Mouse (Mus musculus) bone marrow macrophage, adult 2 months (primary cell): ENCODE data around the gene Kif1b. TPM values are rescaled to one million over a fixed set of nuclear protein-coding genes. Genes with fewer than 3 reads are reported as not detected.

Experiments used
- H3K27ac ChIP-seq: 2 replicates; pipeline ENCODE4 v1.5.1; 2012; ENCODE audit warnings: low read depth, low read length; ENCODE audit not compliant: insufficient read depth
- H3K4me1 ChIP-seq: 2 replicates; pipeline ENCODE4 v1.6.1; 2012; ENCODE audit warnings: low read length; ENCODE audit not compliant: control insufficient read depth, insufficient read depth
- H3K4me3 ChIP-seq: 2 replicates; pipeline ENCODE4 v1.5.1; 2012; ENCODE audit warnings: mild to moderate bottlenecking, low read length, moderate library complexity; ENCODE audit not compliant: insufficient read depth
- CTCF ChIP-seq: IDR thresholded peaks from 2 replicates; pipeline ENCODE4 v1.5.1; 2012; ENCODE audit warnings: low read depth, mild to moderate bottlenecking, low read length, moderate library complexity
- POLR2A ChIP-seq: IDR thresholded peaks from 2 replicates; pipeline ENCODE4 v1.6.1; 2012; ENCODE audit warnings: mild to moderate bottlenecking, low read depth, low read length, borderline replicate concordance
- polyA plus RNA-seq: library from polyadenylated mRNA; stranded (reverse); fragments of >200 nt; gene quantifications from 2 replicates; pipeline ENCODE4 v1.2.4, GENCODE M21; 2012; ENCODE audit not compliant: missing spikeins, insufficient read depth, insufficient read length

Kif1b gene
- polyA plus RNA-seq, 1 experiment, result 26.4 TPM

DNA sequence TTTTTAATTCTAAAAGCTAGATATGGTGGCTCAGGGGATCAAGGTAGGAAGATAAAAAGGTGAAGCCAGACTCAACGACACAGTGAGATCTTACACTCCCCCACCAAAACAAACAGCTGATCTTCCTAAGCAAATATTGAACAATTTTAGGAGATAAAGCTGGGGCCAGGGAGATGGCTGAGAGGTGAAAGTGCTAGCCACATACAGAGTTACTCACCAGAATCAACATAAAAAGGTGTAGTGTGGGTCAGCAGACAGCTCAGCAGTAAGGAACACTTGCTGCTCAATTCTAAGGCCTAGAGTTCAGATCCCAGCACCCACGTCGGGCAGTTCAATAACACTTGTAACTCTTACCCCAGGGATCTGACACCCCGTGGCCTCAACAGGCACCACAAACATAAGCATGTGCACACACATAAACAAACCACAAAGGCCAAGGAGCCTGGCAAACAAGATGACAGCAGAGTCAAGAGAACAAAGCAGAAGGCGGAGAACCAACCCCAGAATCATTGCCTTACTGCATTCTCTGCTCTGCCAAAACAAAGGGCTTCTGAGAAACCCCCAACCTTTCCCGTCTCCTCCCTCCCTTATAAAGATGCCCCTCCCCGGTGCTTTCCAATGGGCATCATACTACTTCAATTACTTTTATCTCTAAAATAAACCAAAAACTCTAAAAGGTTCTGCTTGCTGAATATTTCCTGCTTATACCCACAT, 25.3 kb downstream of the Kif1b start:
- Histone ChIP-seq H3K4me1 (peaks cover 19% of the 10 kb centered on the region), H3K27ac (no peak overlapping the region), H3K4me3 (no peak overlapping the region)
- TF ChIP-seq POLR2A (no peak), CTCF (no peak)

DNA sequence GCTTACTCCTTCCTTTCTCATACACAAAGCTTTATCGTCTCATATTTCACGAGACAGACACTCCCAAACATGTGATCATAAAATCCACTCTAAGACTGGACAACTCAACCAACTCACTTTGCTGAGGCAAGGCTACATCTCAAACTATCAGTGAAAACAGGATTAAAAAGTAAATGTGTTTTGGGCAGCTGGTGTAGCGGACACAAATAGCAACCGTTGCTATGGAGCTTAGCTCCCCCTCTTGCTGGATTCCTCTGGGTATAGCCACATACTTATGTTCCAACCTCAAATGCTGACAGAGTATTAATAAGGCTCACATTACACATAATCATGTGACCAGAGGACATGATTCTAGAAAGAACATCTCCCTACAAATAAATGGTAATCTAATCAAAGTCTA, 29.9 kb downstream of the Kif1b start:
- H3K27ac ChIP-seq, result no peak overlapping the region
- TF ChIP-seq POLR2A, result no peak
- no peak for TF ChIP-seq CTCF
- H3K4me3 ChIP-seq, result no peak overlapping the region
- H3K4me1 ChIP-seq, result peaks cover 6% of the 10 kb centered on the region

GRCm38 (mm10) chr4:149273128-149273527, 34.4 kb downstream of the Kif1b start:
- no peak for TF ChIP-seq CTCF
- no peak for TF ChIP-seq POLR2A
- peaks cover 12% of the 10 kb centered on the region for H3K4me1 ChIP-seq
- no peak overlapping the region for H3K4me3 ChIP-seq
- no peak overlapping the region for H3K27ac ChIP-seq

DNA sequence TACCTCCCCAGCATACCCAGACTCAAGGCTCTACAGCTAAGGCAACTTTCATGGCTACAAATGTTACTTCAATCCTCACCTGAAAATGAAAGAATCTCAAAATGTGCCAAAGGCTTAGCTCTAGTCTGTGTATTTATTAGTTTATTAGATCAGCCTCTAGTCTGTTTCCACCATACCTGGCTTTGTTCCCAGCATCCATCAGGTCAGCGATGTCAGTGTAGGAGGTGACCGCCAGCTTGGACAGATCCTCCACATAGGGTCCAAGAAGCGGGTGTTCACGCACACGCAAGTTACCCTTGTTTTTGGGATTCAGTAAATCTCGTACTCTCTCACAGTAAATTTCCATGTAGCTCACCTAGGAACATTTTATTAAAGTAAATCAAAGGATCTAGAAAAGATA, 37.0 kb downstream of the Kif1b start:
- TF ChIP-seq POLR2A, result no peak
- TF ChIP-seq CTCF, result no peak
- Histone ChIP-seq H3K4me1 (peaks cover 9% of the 10 kb centered on the region), H3K4me3 (no peak overlapping the region), H3K27ac (no peak overlapping the region)

- TF ChIP-seq POLR2A, result no peak
- TF ChIP-seq CTCF, result no peak
These were observed 38.5 kb downstream of the Kif1b start for GRCm38 (mm10) chr4:149269026-149269425.

DNA sequence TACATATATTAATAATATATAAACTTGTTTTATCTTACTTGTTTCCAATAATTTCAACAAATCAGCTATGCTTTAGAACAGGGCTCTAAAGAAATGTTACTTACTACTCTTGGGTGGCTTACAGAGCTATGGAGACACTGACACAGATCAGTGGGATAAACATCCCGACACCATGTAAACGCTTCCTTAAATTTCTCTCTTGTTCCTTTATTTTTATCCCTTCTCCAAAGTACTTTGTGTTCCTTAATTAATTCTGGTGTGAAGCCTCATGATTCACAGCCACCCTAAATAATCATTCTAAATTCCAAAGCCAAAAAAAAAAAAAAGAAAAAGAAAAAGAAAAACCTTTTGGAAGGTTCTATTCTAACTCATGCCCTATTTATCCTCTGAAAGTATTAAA, 42.6 kb downstream of the Kif1b start:
- Histone ChIP-seq H3K4me3 (no peak overlapping the region), H3K27ac (no peak overlapping the region), H3K4me1 (no peaks in the 10 kb centered on the region)
- TF ChIP-seq POLR2A (no peak), CTCF (no peak)

More at GRCm38 (mm10) chr4:149269026-149269425, 38.5 kb downstream of the Kif1b start:
- H3K4me3 ChIP-seq, result no peak overlapping the region
- H3K27ac ChIP-seq, result no peak overlapping the region
- H3K4me1 ChIP-seq, result peaks cover 9% of the 10 kb centered on the region

- H3K4me3 ChIP-seq, result no peak overlapping the region
These were observed 44.3 kb downstream of the Kif1b start for GRCm38 (mm10) chr4:149263218-149263617.

DNA sequence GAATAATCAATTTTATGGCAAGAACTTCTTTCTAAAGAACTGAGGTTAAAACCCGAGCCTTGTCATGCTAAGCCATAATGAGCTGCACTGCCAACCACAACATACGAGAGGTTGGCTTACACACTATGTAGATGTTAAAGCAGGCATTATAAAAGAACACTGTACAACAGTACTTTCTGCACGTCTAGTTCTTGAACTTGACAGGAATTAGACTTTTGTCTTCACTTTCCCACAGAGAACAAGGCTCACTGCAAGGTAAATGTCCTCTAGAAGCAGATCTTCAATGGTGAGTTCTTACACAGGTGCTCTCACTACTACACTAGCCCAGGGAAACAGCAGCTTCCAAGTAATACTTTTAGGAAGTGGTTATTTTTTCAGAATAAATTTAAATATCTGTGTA, 46.0 kb downstream of the Kif1b start:
- no peaks in the 10 kb centered on the region for H3K4me1 ChIP-seq
- no peak for TF ChIP-seq POLR2A
- no peak for TF ChIP-seq CTCF
- H3K4me3 ChIP-seq, result no peak overlapping the region
- no peak overlapping the region for H3K27ac ChIP-seq

More at GRCm38 (mm10) chr4:149263218-149263617, 44.3 kb downstream of the Kif1b start:
- no peak for TF ChIP-seq POLR2A
- H3K27ac ChIP-seq, result no peak overlapping the region
- no peaks in the 10 kb centered on the region for H3K4me1 ChIP-seq

- no peak overlapping the region for H3K27ac ChIP-seq
These were observed 46.6 kb downstream of the Kif1b start for GRCm38 (mm10) chr4:149260911-149261310.

DNA sequence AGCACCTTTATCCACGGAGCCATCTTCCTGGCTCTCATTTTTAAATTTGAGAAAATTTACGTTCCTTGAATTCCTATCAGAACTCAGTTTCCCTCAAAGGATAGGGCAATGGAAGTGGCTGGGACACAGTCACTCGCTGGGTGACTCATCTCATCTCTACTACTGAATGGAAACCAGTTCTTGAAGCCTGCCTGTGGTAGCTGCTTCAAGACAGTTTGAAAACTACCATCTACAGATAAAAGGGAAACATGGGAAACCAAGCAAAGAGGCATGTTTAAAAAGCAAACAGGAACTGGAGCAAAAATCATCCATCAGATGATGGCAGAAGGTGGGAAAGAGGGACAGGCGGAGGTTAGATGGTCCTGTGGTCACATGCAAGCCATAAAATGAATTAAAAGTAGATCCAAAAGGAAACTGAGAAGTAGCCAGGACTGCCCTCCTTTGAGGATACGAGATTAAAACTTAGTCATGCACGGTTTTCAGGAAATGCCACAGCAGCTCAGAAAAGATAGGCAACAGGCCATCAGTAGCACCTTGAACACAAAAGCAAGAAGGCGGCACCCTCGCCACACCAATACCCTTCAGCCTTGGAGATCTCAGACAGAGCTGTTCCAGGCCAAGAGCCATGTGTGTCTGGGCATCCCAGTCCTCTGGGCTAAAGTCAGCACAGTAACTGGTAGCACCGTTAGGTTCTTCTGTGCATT, 48.0 kb downstream of the Kif1b start:
- Histone ChIP-seq H3K27ac (no peak overlapping the region), H3K4me3 (no peak overlapping the region), H3K4me1 (no peaks in the 10 kb centered on the region)
- TF ChIP-seq CTCF (no peak), POLR2A (no peak)

More at GRCm38 (mm10) chr4:149260911-149261310, 46.6 kb downstream of the Kif1b start:
- no peak for TF ChIP-seq CTCF
- TF ChIP-seq POLR2A, result no peak
- Histone ChIP-seq H3K4me3 (no peak overlapping the region), H3K4me1 (no peaks in the 10 kb centered on the region)
